Mouse (Mus musculus) left cerebral cortex, adult 18-20 months (tissue): ENCODE results near the gene Rab23. TPM values are rescaled to one million over a fixed set of nuclear protein-coding genes. Genes with fewer than 3 reads are reported as not detected.
A peak's percentile ranks its signal among the peaks of the same experiment; 100 is the strongest.

ENCODE experiments used
- DNase-seq, 2 experiments: peaks; one replicate each; pipeline ENCODE4 v3.0.0; 2021 to 2022; ENCODE audit warnings: low spot score in 2 of 2, mixed read lengths in 1 of 2
- long read RNA-seq, 2 experiments: library from polyadenylated mRNA; stranded (forward); transcript quantifications; one replicate each; pipeline ENCODE4 v2.0.0; 2021
- total RNA-seq, 2 experiments: library from RNA; stranded (reverse); gene quantifications; 2 replicates each; pipeline ENCODE4 v1.2.3; 2021

Rab23 gene
- 10 to 100 TPM; 26.8 to 31.2 TPM for total RNA-seq
- long read RNA-seq, experiment 1, full-length matches to known transcripts: 19 of 29 reads
- long read RNA-seq, experiment 1, partial matches to known transcripts: 2 of 29 reads
- long read RNA-seq, experiment 1, other reads (novel, unspliced or antisense): 8 of 29 reads
- long read RNA-seq, experiment 2, full-length matches to known transcripts: 15 of 20 reads
- long read RNA-seq, experiment 2, partial matches to known transcripts: 1 of 20 reads
- long read RNA-seq, experiment 2, other reads (novel, unspliced or antisense): 4 of 20 reads

- peak; percentile 75 to 85 for DNase-seq
Measured at GRCm38 (mm10) chr1:33719733-33720225, at the start of gene Rab23. Gene Rab23, plus strand, starts transcription at chr1:33719887.

GRCm38 (mm10) chr1:33670164-33670616 is 49.5 kb upstream of the Rab23 start:
- peak; percentile 63 to 69 for DNase-seq

- DNase-seq: no peak
Measured at GRCm38 (mm10) chr1:33671441-33671840, 48.2 kb upstream of the Rab23 start.

GRCm38 (mm10) chr1:33672083-33672482 is 47.6 kb upstream of the Rab23 start:
- no peak for DNase-seq

GRCm38 (mm10) chr1:33672514-33672913 is 47.2 kb upstream of the Rab23 start:
- peak; percentile 37 to 43 for DNase-seq

GRCm38 (mm10) chr1:33673158-33673960 is 46.3 kb upstream of the Rab23 start:
- DNase-seq: no peak

GRCm38 (mm10) chr1:33680435-33680834 is 39.3 kb upstream of the Rab23 start:
- DNase-seq: no peak

GRCm38 (mm10) chr1:33680890-33681289 is 38.8 kb upstream of the Rab23 start:
- no peak for DNase-seq

GRCm38 (mm10) chr1:33684459-33684858 is 35.2 kb upstream of the Rab23 start:
- no peak for DNase-seq

GRCm38 (mm10) chr1:33688810-33689209 is 30.9 kb upstream of the Rab23 start:
- DNase-seq: no peak

GRCm38 (mm10) chr1:33689446-33690086 is 30.1 kb upstream of the Rab23 start:
- DNase-seq: no peak

- no peak for DNase-seq
Measured at GRCm38 (mm10) chr1:33690087-33690448, 29.6 kb upstream of the Rab23 start.

GRCm38 (mm10) chr1:33693893-33694292 is 25.8 kb upstream of the Rab23 start:
- no peak for DNase-seq

- DNase-seq: no peak
Measured at GRCm38 (mm10) chr1:33696016-33696415, 23.7 kb upstream of the Rab23 start.

- DNase-seq: no peak
Measured at GRCm38 (mm10) chr1:33701244-33701643, 18.4 kb upstream of the Rab23 start.

GRCm38 (mm10) chr1:33709615-33710014 is 10.1 kb upstream of the Rab23 start:
- no peak for DNase-seq

- DNase-seq: no peak
Measured at GRCm38 (mm10) chr1:33712026-33712425, 7.7 kb upstream of the Rab23 start.

- no peak for DNase-seq
Measured at GRCm38 (mm10) chr1:33714796-33715195, 4.9 kb upstream of the Rab23 start.

- no peak for DNase-seq
Measured at GRCm38 (mm10) chr1:33717636-33718035, 2.1 kb upstream of the Rab23 start.

- no peak for DNase-seq
Measured at GRCm38 (mm10) chr1:33720231-33720630, 544 bp downstream of the Rab23 start.

GRCm38 (mm10) chr1:33721020-33721419 is 1.3 kb downstream of the Rab23 start:
- DNase-seq: no peak

- no peak for DNase-seq
Measured at GRCm38 (mm10) chr1:33724516-33724915, 4.8 kb downstream of the Rab23 start.
